Mouse (Mus musculus) hindbrain, embryonic 13.5 days (tissue): ENCODE data around the gene Rslcan18. TPM values are rescaled to one million over a fixed set of nuclear protein-coding genes. Genes with fewer than 3 reads are reported as not detected.
A peak's percentile ranks its signal among the peaks of the same experiment; 100 is the strongest.

ENCODE experiments used
- ATAC-seq: fragments of 200-750 bp; cut with Nextera tagmentation; 2 replicates; pipeline ENCODE4 v1.8.0; 2017; ENCODE audit warnings: moderate TSS enrichment; ENCODE audit not compliant: low FRiP score
- H3K27ac ChIP-seq: fragments of 300-500 bp; sonication (generic); 2 replicates; pipeline ENCODE4 v1.5.1; 2015; ENCODE audit warnings: inconsistent platforms, mild to moderate bottlenecking, moderate library complexity
- H3K27me3 ChIP-seq: fragments of 300-500 bp; sonication (generic); 2 replicates; pipeline ENCODE4 v1.6.1; 2015; ENCODE audit warnings: mild to moderate bottlenecking, inconsistent platforms
- H3K36me3 ChIP-seq: fragments of 300-500 bp; sonication (generic); 2 replicates; pipeline ENCODE4 v1.6.1; 2015; ENCODE audit warnings: mild to moderate bottlenecking, inconsistent platforms
- H3K4me1 ChIP-seq: fragments of 300-500 bp; sonication (generic); replicated peaks from 2 replicates; pipeline ENCODE4 v1.6.1; 2015; ENCODE audit warnings: inconsistent platforms
- H3K4me2 ChIP-seq: fragments of 300-500 bp; sonication (generic); 2 replicates; pipeline ENCODE4 v1.6.1; 2015; ENCODE audit warnings: inconsistent platforms, mild to moderate bottlenecking, moderate library complexity
- H3K4me3 ChIP-seq: fragments of 300-500 bp; sonication (generic); 2 replicates; pipeline ENCODE4 v1.5.1; 2015; ENCODE audit warnings: mild to moderate bottlenecking, inconsistent platforms
- H3K9ac ChIP-seq: fragments of 300-500 bp; sonication (generic); 2 replicates; pipeline ENCODE4 v1.6.1; 2015; ENCODE audit warnings: mild to moderate bottlenecking, inconsistent platforms
- H3K9me3 ChIP-seq: fragments of 300-500 bp; sonication (generic); 2 replicates; pipeline ENCODE4 v1.6.1; 2016; ENCODE audit warnings: inconsistent platforms
- WGBS: fragments of 180-500 bp; shearing (Covaris S2); methylation state at CpG from one replicate; pipeline ENCODE4 v1.1.7; 2015; 5-methylcytosine and 5-hydroxymethylcytosine counted together
- polyA plus RNA-seq: library from polyadenylated mRNA; unstranded; fragments of >200 nt; fragmentation: Nextera tagmentation; extraction: Ambion mirVana; gene quantifications from 2 replicates; pipeline ENCODE4 v1.2.1, GENCODE M21; 2015

Gene Rslcan18
- polyA plus RNA-seq, 1 experiment from 2014 or later: 0.10 TPM

GRCm38 (mm10) chr13:67081946-67082345 lies 34.1 kb downstream of the Rslcan18 start:
- Histone ChIP-seq H3K27ac (no peak overlapping the region), H3K9ac (peak overlapping the region; percentile 75), H3K36me3 (peaks cover 20% of the 10 kb centered on the region), H3K9me3 (peaks cover 5% of the 10 kb centered on the region; the same call in 1 of the 2 replicates), H3K4me1 (peaks cover 14% of the 10 kb centered on the region), H3K4me3 (peak overlapping the region; percentile 69), H3K27me3 (no peaks in the 10 kb centered on the region), H3K4me2 (peak overlapping the region; percentile 76)
- no peak for ATAC-seq
- 60% methylated on average over 1 of the region's 1 CpGs for WGBS

- peak overlapping the region; percentile 76 for H3K4me2 ChIP-seq
- H3K9ac ChIP-seq: peak overlapping the region; percentile 75
- H3K4me3 ChIP-seq: peak overlapping the region; percentile 69
- peak overlapping the region; percentile 75 for H3K27ac ChIP-seq
- no peaks in the 10 kb centered on the region for H3K27me3 ChIP-seq
- peaks cover 26% of the 10 kb centered on the region for H3K36me3 ChIP-seq
- ATAC-seq: peak; percentile 99
- WGBS: under 1% methylated on average over 24 of the region's 24 CpGs
- H3K9me3 ChIP-seq: peaks cover 9% of the 10 kb centered on the region
- peaks cover 14% of the 10 kb centered on the region for H3K4me1 ChIP-seq
Measured at GRCm38 (mm10) chr13:67081142-67081713, 34.8 kb downstream of the Rslcan18 start.

- peaks cover 57% of the 10 kb centered on the region for H3K36me3 ChIP-seq
- peaks cover 27% of the 10 kb centered on the region for H3K9me3 ChIP-seq
- no peak overlapping the region for H3K4me3 ChIP-seq
- no peak overlapping the region for H3K4me2 ChIP-seq
- no peak overlapping the region for H3K9ac ChIP-seq
- ATAC-seq: no peak
- WGBS: 95% methylated on average over 2 of the region's 2 CpGs
- peaks cover 14% of the 10 kb centered on the region for H3K4me1 ChIP-seq
- H3K27ac ChIP-seq: no peak overlapping the region
- no peaks in the 10 kb centered on the region for H3K27me3 ChIP-seq
Measured at GRCm38 (mm10) chr13:67077244-67077643, 38.8 kb downstream of the Rslcan18 start.

GRCm38 (mm10) chr13:67072786-67073185 lies 43.3 kb downstream of the Rslcan18 start:
- H3K36me3 ChIP-seq: peaks cover 75% of the 10 kb centered on the region
- H3K4me1 ChIP-seq: no peaks in the 10 kb centered on the region
- no peak overlapping the region for H3K27ac ChIP-seq
- H3K4me3 ChIP-seq: no peak overlapping the region
- H3K9ac ChIP-seq: no peak overlapping the region
- peaks cover 55% of the 10 kb centered on the region for H3K9me3 ChIP-seq
- no peak for ATAC-seq
- H3K27me3 ChIP-seq: no peaks in the 10 kb centered on the region
- H3K4me2 ChIP-seq: no peak overlapping the region
- 93% methylated on average over 2 of the region's 2 CpGs for WGBS

GRCm38 (mm10) chr13:67065386-67065785 lies 50.7 kb downstream of the Rslcan18 start:
- 87% methylated on average over 8 of the region's 8 CpGs for WGBS
- ATAC-seq: no peak

GRCm38 (mm10) chr13:67062427-67062826 lies 53.6 kb downstream of the Rslcan18 start:
- H3K9ac ChIP-seq: no peak overlapping the region
- ATAC-seq: no peak
- 63% methylated on average over 7 of the region's 7 CpGs for WGBS

More at GRCm38 (mm10) chr13:67065386-67065785, 50.7 kb downstream of the Rslcan18 start:
- Histone ChIP-seq H3K36me3 (peaks cover 35% of the 10 kb centered on the region), H3K4me1 (peaks cover under 1% of the 10 kb centered on the region), H3K9ac (no peak overlapping the region), H3K9me3 (peaks cover 30% of the 10 kb centered on the region), H3K4me2 (no peak overlapping the region), H3K27me3 (no peaks in the 10 kb centered on the region), H3K4me3 (no peak overlapping the region), H3K27ac (no peak overlapping the region)

GRCm38 (mm10) chr13:67060786-67061358 lies 55.2 kb downstream of the Rslcan18 start, which contains the start of gene Zfp712:
TSS of gene Zfp712 (minus strand) at chr13:67061170.
- peaks cover 15% of the 10 kb centered on the region for H3K9me3 ChIP-seq
- ATAC-seq: peak; percentile 97
- H3K36me3 ChIP-seq: peaks cover 6% of the 10 kb centered on the region; the same call in 1 of the 2 replicates
- under 1% methylated on average over 27 of the region's 27 CpGs for WGBS
- peak within 1 kb of the TSS; percentile 78 for H3K27ac ChIP-seq
- peak within 1 kb of the TSS; percentile 83 for H3K9ac ChIP-seq
- H3K4me2 ChIP-seq: peak within 1 kb of the TSS; percentile 76
- H3K4me3 ChIP-seq: peak within 1 kb of the TSS; percentile 73
- no peaks in the 10 kb centered on the region for H3K27me3 ChIP-seq
- H3K4me1 ChIP-seq: peaks cover 6% of the 10 kb centered on the region

More at GRCm38 (mm10) chr13:67062427-67062826, 53.6 kb downstream of the Rslcan18 start:
- Histone ChIP-seq H3K4me3 (no peak overlapping the region), H3K27me3 (no peaks in the 10 kb centered on the region), H3K36me3 (peaks cover 11% of the 10 kb centered on the region), H3K27ac (no peak overlapping the region), H3K9me3 (peaks cover 12% of the 10 kb centered on the region), H3K4me2 (no peak overlapping the region), H3K4me1 (peaks cover 6% of the 10 kb centered on the region)

GRCm38 (mm10) chr13:67060161-67060785 lies 55.8 kb downstream of the Rslcan18 start:
- H3K4me3 ChIP-seq: peak overlapping the region; percentile 73
- peaks cover under 1% of the 10 kb centered on the region; the same call in 1 of the 2 replicates for H3K36me3 ChIP-seq
- H3K9ac ChIP-seq: peak overlapping the region; percentile 83
- H3K27ac ChIP-seq: peak overlapping the region; percentile 78
- peak; percentile 70 for ATAC-seq
- peaks cover 6% of the 10 kb centered on the region for H3K4me1 ChIP-seq
- peaks cover 9% of the 10 kb centered on the region for H3K9me3 ChIP-seq
- 5% methylated on average over 12 of the region's 12 CpGs for WGBS
- no peaks in the 10 kb centered on the region for H3K27me3 ChIP-seq
- H3K4me2 ChIP-seq: peak overlapping the region; percentile 76

Other genes starting within 250 kb of the Rslcan18 start
- 2.9 and 3.1 TPM in 2 replicates for gene Gm10767, start 211.3 kb downstream of the Rslcan18 start, polyA plus RNA-seq
- gene Zfp712, start 55.1 kb downstream of the Rslcan18 start, polyA plus RNA-seq: 5.4 and 6.8 TPM in 2 replicates
- 8.7 and 9.8 TPM in 2 replicates for gene Zfp708, start 18.3 kb downstream of the Rslcan18 start, polyA plus RNA-seq
- 1.4 and 1.7 TPM in 2 replicates for gene Gm28557, start 7.7 kb downstream of the Rslcan18 start, polyA plus RNA-seq
- 4.1 and 4.2 TPM in 2 replicates for gene Zfp759, start 5.4 kb upstream of the Rslcan18 start, polyA plus RNA-seq
- gene Rsl1, start 56.9 kb upstream of the Rslcan18 start, polyA plus RNA-seq: 5.5 and 7.5 TPM in 2 replicates
- gene Zfp455, start 78.2 kb upstream of the Rslcan18 start, polyA plus RNA-seq: 2.6 and 3.1 TPM in 2 replicates
- gene Zfp458, start 162.2 kb upstream of the Rslcan18 start, polyA plus RNA-seq: 5.1 and 5.4 TPM in 2 replicates
- gene Zfp457, start 190.2 kb upstream of the Rslcan18 start, polyA plus RNA-seq: 0.84 and 1.1 TPM in 2 replicates
- 1.6 and 1.9 TPM in 2 replicates for gene Zfp595, start 216.3 kb upstream of the Rslcan18 start, polyA plus RNA-seq
- gene Gm28044, start 244.3 kb upstream of the Rslcan18 start, polyA plus RNA-seq: 0.44 TPM in 1 of 2 replicates, not detected in the other
- 0.68 and 0.69 TPM in 2 replicates for gene Zfp953, start 244.3 kb upstream of the Rslcan18 start, polyA plus RNA-seq